Mouse (Mus musculus): Measurements from ENCODE around the gene Higd2a. TPM values are rescaled to one million over a fixed set of nuclear protein-coding genes. Genes with fewer than 3 reads are reported as not detected.

Gene Higd2a
- polyA plus RNA-seq, 1 experiment = 163 TPM

GRCm38 (mm10) chr13:54570736-54571135, 19.3 kb upstream of the Higd2a start:
- Histone ChIP-seq H3K4me1 (ENCODE audit: control insufficient read depth, insufficient read depth, insufficient read length, low read length) (peaks cover 9% of the 10 kb centered on the region), H3K36me3 (ENCODE audit: control insufficient read depth, insufficient read depth, low read length) (no peaks in the 10 kb centered on the region), H3K4me3 (ENCODE audit: low read depth, low read length) (no peak overlapping the region), H3K27me3 (ENCODE audit: control insufficient read depth, insufficient read depth, low read length) (no peaks in the 10 kb centered on the region), H3K27ac (ENCODE audit: insufficient read depth, low read depth, low read length) (no peak overlapping the region)
- TF ChIP-seq POLR2A (IDR thresholded peaks at IDR 0.05; ENCODE audit: low read depth, low read length) (no peak), CTCF (IDR thresholded peaks at IDR 0.05; ENCODE audit: extremely low read depth, insufficient read length, insufficient replicate concordance, low read depth, low read length) (no peak)
- WGBS = 79% methylated on average over 4 of the region's 4 CpGs

GRCm38 (mm10) chr13:54571637-54572036, 18.4 kb upstream of the Higd2a start:
- Histone ChIP-seq H3K36me3 (ENCODE audit: control insufficient read depth, insufficient read depth, low read length) (no peaks in the 10 kb centered on the region), H3K27ac (ENCODE audit: insufficient read depth, low read depth, low read length) (no peak overlapping the region), H3K27me3 (ENCODE audit: control insufficient read depth, insufficient read depth, low read length) (no peaks in the 10 kb centered on the region), H3K4me3 (ENCODE audit: low read depth, low read length) (no peak overlapping the region), H3K4me1 (ENCODE audit: control insufficient read depth, insufficient read depth, insufficient read length, low read length) (peaks cover 7% of the 10 kb centered on the region)
- TF ChIP-seq POLR2A (IDR thresholded peaks at IDR 0.05; ENCODE audit: low read depth, low read length) (no peak), CTCF (IDR thresholded peaks at IDR 0.05; ENCODE audit: extremely low read depth, insufficient read length, insufficient replicate concordance, low read depth, low read length) (no peak)
- WGBS = 63% methylated on average over 2 of the region's 2 CpGs

- WGBS = 77% methylated on average over 4 of the region's 4 CpGs
- H3K4me1 ChIP-seq (ENCODE audit: control insufficient read depth, insufficient read depth, insufficient read length, low read length) = peaks cover 7% of the 10 kb centered on the region
These were observed 17.4 kb upstream of the Higd2a start for GRCm38 (mm10) chr13:54572621-54573020.

GRCm38 (mm10) chr13:54574854-54575481, 15.0 kb upstream of the Higd2a start, which contains the start of gene Arl10:
Arl10 (plus strand) TSS chr13:54575015.
- peak within 1 kb of the TSS; percentile 72 for H3K4me3 ChIP-seq (ENCODE audit: low read depth, low read length)
- peak within 1 kb of the TSS; percentile 48 for H3K27ac ChIP-seq (ENCODE audit: insufficient read depth, low read depth, low read length)
- WGBS = under 1% methylated on average over 55 of the region's 55 CpGs
- H3K36me3 ChIP-seq (ENCODE audit: control insufficient read depth, insufficient read depth, low read length) = peaks cover 2% of the 10 kb centered on the region; the same call in 1 of the 2 replicates
- peak; percentile 60 for TF ChIP-seq POLR2A (IDR thresholded peaks at IDR 0.05; ENCODE audit: low read depth, low read length)
- 0 out of 2 replicates have a peak, but pooled peaks have one; percentile 8 for TF ChIP-seq CTCF (IDR thresholded peaks at IDR 0.05; ENCODE audit: extremely low read depth, insufficient read length, insufficient replicate concordance, low read depth, low read length)
- no peaks in the 10 kb centered on the region for H3K27me3 ChIP-seq (ENCODE audit: control insufficient read depth, insufficient read depth, low read length)
- H3K4me1 ChIP-seq (ENCODE audit: control insufficient read depth, insufficient read depth, insufficient read length, low read length) = peaks cover 7% of the 10 kb centered on the region

More at GRCm38 (mm10) chr13:54572621-54573020, 17.4 kb upstream of the Higd2a start:
- H3K27me3 ChIP-seq (ENCODE audit: control insufficient read depth, insufficient read depth, low read length) = no peaks in the 10 kb centered on the region
- no peak for TF ChIP-seq CTCF (IDR thresholded peaks at IDR 0.05; ENCODE audit: extremely low read depth, insufficient read length, insufficient replicate concordance, low read depth, low read length)
- no peak for TF ChIP-seq POLR2A (IDR thresholded peaks at IDR 0.05; ENCODE audit: low read depth, low read length)
- no peaks in the 10 kb centered on the region for H3K36me3 ChIP-seq (ENCODE audit: control insufficient read depth, insufficient read depth, low read length)
- no peak overlapping the region for H3K27ac ChIP-seq (ENCODE audit: insufficient read depth, low read depth, low read length)
- no peak overlapping the region for H3K4me3 ChIP-seq (ENCODE audit: low read depth, low read length)

GRCm38 (mm10) chr13:54575489-54575888, 14.5 kb upstream of the Higd2a start:
- peak overlapping the region; percentile 72 for H3K4me3 ChIP-seq (ENCODE audit: low read depth, low read length)
- H3K36me3 ChIP-seq (ENCODE audit: control insufficient read depth, insufficient read depth, low read length) = peaks cover 2% of the 10 kb centered on the region; the same call in 1 of the 2 replicates
- H3K27me3 ChIP-seq (ENCODE audit: control insufficient read depth, insufficient read depth, low read length) = no peaks in the 10 kb centered on the region
- TF ChIP-seq POLR2A (IDR thresholded peaks at IDR 0.05; ENCODE audit: low read depth, low read length) (no peak), CTCF (IDR thresholded peaks at IDR 0.05; ENCODE audit: extremely low read depth, insufficient read length, insufficient replicate concordance, low read depth, low read length) (no peak)
- peaks cover 7% of the 10 kb centered on the region for H3K4me1 ChIP-seq (ENCODE audit: control insufficient read depth, insufficient read depth, insufficient read length, low read length)
- WGBS = 4% methylated on average over 19 of the region's 19 CpGs
- H3K27ac ChIP-seq (ENCODE audit: insufficient read depth, low read depth, low read length) = peak overlapping the region; percentile 48

- Histone ChIP-seq H3K4me3 (ENCODE audit: low read depth, low read length) (no peak overlapping the region), H3K36me3 (ENCODE audit: control insufficient read depth, insufficient read depth, low read length) (peaks cover 5% of the 10 kb centered on the region; the same call in 1 of the 2 replicates)
- 86% methylated on average over 21 of the region's 21 CpGs for WGBS
These were observed 12.1 kb upstream of the Higd2a start for GRCm38 (mm10) chr13:54577652-54578507.

GRCm38 (mm10) chr13:54581385-54581784, 8.6 kb upstream of the Higd2a start:
- TF ChIP-seq POLR2A (IDR thresholded peaks at IDR 0.05; ENCODE audit: low read depth, low read length) (no peak), CTCF (IDR thresholded peaks at IDR 0.05; ENCODE audit: extremely low read depth, insufficient read length, insufficient replicate concordance, low read depth, low read length) (no peak)
- WGBS = 33% methylated on average over 2 of the region's 2 CpGs
- H3K27ac ChIP-seq (ENCODE audit: insufficient read depth, low read depth, low read length) = no peak overlapping the region

More at GRCm38 (mm10) chr13:54577652-54578507, 12.1 kb upstream of the Higd2a start:
- H3K4me1 ChIP-seq (ENCODE audit: control insufficient read depth, insufficient read depth, insufficient read length, low read length) = peaks cover 15% of the 10 kb centered on the region
- TF ChIP-seq POLR2A (IDR thresholded peaks at IDR 0.05; ENCODE audit: low read depth, low read length) = no peak
- TF ChIP-seq CTCF (IDR thresholded peaks at IDR 0.05; ENCODE audit: extremely low read depth, insufficient read length, insufficient replicate concordance, low read depth, low read length) = no peak
- peak overlapping the region; percentile 6; the same call in 1 of the 2 replicates for H3K27ac ChIP-seq (ENCODE audit: insufficient read depth, low read depth, low read length)
- H3K27me3 ChIP-seq (ENCODE audit: control insufficient read depth, insufficient read depth, low read length) = no peaks in the 10 kb centered on the region

More at GRCm38 (mm10) chr13:54581385-54581784, 8.6 kb upstream of the Higd2a start:
- Histone ChIP-seq H3K4me1 (ENCODE audit: control insufficient read depth, insufficient read depth, insufficient read length, low read length) (peaks cover 10% of the 10 kb centered on the region; the same call in 1 of the 2 replicates), H3K36me3 (ENCODE audit: control insufficient read depth, insufficient read depth, low read length) (peaks cover 19% of the 10 kb centered on the region), H3K27me3 (ENCODE audit: control insufficient read depth, insufficient read depth, low read length) (no peaks in the 10 kb centered on the region), H3K4me3 (ENCODE audit: low read depth, low read length) (no peak overlapping the region)

Data from small intestine, adult 2 months (tissue).